Mouse (Mus musculus) CD8-positive naive resting alpha-beta T cell, adult 2 months (primary cell): ENCODE measurements at regions not wholly inside any gene's neighbourhood (a gene's known extent, or its start where the extent isn't known, plus 50 kb on each side); places are given as distances from the start of the nearest gene placed in this dataset.

ENCODE experiments used
- DNase-seq, 2 experiments: peaks; one replicate each; pipeline ENCODE4 v3.0.0; 2022; ENCODE audit warnings: low read depth in 2 of 2, low spot score in 2 of 2

DNA sequence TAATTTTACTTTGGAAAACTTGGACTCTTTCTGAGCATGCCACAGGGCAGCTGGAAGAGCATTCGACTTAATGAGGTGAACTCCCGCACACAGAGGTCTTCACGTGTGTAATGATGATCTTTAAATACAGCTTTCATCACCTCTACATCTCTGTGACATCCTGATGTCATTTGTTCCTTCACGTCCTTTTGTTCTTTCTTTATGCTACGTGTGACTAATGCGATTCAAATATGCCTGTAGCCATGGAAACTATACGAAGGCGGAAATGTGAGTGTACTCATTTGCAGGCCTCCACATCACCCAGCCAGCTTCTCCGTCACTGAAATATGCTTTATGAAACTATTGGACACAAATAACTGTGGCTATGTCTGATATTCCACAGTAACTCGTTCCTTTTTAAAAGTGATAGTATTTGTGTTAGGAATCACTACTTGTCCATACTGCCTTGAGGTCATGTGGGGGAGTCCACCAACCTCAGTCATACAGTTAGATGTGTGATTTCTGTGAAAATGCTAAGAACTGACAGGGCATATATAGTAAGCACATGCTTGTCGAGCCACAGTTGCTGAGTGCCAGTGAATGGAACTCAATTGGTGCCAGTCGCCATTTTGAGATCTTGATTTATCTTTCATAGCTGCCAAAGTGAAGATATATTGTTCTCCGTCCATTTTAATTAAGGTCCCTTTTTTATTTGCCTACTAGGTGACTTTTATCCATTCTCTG lies 145.9 kb downstream of the Plk2 start:
- DNase-seq: no peak

DNA sequence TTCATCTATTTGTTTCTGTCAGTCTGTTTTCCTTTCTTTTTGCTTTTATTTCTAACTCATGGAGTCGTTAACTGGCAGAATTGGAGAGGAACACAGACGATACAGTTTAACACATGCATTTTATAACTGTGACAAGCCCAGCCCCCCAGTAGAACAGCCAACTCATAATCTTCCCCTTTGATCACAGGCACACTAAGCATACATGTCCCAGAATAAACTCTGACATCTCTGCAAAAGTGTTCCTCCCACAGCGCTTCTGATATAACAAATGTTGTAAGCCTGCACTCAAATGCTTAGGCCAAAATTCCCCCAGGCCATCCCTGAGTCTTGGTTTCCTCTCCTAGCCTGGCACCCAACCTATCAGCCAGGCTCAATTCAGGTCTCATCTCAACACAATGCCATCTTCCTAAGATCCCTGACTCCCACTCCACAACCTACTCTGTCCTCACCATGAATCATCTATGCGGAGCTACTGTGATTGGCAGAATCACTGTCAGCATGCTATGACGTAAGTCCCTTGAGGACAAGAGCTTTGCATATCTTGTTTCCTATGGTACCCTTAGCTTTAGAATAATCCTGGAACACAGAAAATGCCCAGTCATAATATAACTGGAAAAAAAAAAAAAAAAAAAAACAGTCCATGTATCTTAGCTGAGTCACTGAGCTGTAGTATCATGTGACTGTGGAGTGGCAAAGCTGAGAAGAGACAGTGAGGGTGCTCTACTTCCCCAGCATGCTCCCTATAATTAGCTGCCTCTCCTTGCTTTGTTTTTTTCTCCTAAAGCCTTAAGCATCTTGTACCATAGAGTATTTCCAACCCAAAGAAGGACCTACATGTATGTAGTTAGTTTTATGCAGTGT lies 146.7 kb downstream of the Plk2 start:
- DNase-seq: no peak

DNA sequence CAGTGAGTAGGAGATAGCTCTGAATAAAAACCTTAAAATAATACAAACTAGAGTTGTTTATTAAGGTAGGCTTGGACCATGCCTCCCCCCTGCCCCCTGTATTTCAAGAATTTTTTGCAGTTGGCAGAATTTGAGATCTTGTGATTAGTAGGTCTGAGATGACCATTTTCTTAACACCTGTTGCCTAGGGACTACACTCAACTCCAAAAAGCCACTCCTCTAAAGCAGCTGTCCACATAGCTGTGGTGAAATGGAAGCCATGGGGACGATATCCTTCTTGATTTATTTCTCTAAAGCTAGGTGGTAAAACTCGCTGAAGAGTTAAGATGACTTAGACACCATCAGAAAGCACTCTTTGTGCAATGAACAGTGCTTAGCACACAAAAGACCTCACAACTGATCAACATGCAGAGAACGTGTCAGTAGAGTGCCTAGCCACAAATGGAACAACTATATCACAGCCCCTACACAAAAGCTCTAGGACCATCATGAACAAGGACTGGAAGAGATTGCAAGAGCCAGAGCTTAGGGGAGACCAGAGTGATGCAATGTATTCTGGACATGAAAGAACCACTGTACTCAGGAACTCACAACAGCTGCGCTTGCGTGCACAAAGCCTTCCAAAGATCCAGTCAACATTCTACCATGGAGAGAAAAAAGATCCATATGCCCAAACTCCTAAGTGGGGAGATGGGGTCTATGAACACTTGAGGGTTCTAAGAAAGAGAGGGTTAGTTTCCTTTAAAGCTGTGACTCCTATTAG lies 147.6 kb downstream of the Plk2 start:
- no peak for DNase-seq

DNA sequence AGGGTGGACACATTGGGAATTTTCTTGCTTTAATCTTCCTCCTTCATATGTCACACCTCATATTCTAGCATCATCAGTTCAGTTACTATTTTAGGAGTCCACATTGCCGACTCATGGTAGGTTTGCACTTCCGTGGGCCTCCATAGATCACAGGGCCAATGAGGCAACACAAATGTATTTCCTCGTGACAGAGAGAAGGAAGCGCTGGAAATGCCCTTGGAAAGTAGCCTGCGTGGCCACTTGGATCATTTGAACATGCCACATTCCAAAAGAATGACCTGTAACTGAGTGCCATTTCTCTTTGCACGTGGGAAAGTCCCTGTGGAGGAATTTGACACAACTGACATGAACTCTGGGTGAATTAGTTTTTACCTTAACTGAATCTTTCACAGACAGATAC lies 150.6 kb downstream of the Plk2 start:
- no peak for DNase-seq

DNA sequence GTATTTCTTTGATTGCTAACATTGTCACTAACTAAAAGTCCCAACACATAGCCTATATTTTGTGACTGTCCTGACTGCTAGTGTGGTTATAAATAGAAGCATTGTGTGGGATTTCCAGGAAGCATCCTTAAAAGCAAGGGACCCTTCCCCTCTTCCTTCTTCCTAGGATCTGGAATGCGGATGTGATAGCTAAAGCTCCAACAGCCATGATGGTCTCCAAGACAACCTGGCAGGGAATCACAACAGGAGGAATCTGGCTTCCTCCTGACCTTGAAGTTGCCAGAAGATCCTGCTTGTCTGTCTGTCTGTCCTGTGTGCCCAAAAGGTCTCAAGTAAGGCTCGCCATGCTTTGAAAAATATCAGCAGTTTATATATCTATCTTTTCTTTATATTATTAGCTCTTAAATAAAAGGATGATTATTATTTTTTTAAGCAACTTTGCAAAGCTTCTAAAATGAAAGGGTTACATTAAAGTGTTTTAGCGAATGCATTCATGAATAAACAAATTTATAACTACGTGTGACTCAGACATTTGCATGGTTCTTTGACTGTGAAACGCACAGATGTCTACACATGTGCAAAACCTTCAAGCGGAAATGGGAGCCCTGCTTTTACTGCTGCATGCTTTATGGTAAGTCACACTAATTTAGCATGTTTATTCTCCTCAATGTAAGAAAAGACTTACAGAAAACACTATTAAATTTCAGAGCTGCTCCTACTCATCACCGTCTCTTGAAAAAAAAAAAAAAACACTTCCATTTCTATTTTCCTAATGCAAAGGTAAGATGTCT lies 160.9 kb downstream of the Plk2 start:
- no peak for DNase-seq

GRCm38 (mm10) chr13:110556355-110557095 lies 161.7 kb downstream of the Plk2 start:
- DNase-seq: no peak

GRCm38 (mm10) chr13:110557930-110558727 lies 163.3 kb downstream of the Plk2 start:
- no peak for DNase-seq

DNA sequence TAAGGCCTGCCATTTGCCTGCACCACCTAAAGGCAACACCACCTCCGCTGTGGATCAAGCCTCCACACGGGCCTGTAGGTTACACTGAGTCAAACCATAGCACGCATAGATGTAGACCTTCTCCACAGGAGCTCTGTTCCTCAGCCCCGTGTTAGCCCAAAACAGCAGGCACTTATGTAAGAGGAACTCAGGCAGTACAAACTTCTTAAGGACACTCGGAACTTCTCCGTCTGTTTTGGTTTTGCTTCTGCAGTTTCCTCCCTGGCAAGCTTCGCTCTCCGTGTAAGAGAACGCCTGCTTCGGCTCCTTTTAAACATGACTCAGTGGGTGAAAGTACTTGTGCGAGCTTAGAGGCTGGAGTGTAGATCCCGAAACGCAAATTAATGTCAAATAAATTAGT lies 165.7 kb downstream of the Plk2 start:
- no peak for DNase-seq

DNA sequence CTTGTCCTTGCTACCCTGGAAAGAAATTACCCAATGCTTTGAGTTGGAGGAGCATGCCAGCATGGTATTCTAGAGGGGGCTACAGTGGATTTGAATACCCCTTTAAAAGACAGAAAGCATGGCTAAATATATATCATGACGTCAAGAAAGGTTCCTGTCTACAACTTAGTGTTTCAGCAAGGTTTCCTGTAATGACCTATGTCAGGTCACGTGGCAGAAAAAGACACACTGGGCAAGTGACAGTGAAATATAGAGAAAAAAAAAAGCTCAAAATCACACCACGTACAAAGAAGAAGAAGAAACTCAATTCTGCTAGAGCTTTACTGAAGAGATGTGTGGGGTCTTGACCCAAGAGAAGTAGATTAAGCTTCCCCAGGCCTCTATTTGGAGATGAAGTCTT lies 167.7 kb downstream of the Plk2 start:
- DNase-seq: no peak

DNA sequence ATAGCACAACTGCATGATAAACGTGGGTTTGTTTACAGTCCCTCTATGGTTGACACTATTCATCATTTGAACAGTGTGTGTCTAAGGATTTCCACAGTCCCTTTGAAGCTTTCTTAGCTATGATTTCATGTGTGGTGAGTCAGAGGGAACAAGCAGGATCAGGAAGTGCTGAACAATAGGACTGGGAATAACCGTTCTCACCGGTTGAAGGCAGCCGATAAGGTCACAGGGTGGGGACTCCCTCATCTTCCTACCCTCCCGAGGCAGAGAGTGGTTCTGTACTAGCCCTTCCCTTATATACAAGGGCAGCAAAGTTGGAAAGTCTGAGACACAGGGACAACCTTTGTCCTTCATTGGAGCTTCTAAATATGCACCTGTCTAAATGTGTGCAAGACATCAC lies 168.1 kb downstream of the Plk2 start:
- no peak for DNase-seq

- peak; percentile 42 for DNase-seq
Observed at GRCm38 (mm10) chr13:110563967-110564366, 169.1 kb downstream of the Plk2 start.

DNA sequence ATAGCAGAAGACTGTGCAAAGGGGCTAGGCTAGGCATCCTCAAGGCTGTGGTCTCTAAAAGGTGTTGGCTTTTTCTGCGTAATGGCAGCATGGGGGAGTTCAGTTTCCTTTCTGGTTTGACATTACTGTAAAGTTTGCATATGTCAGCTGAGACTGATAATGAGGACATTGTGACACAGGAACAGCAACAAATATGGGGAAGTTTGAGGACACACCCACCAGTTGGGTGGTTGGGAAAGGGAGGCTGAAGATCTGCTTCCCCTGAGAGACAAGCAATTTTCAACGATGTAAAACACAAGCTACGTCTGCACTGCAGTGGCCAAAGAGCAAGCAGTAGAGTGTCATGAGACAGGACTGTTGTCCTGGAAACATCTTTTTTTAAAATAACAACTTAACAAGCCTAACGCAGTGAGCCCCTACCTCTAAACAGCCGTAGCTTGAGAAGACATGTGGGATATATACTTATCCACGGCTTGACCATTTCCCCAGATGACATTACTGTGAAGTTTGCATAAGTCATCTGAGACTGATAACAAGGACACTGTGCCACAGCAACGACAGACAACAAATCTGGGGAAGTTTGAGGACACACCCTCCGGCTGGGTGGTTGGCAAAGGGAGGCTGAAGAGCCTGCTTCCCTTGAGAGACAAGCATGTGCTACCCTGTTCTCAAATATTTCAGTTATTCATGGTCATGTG lies 173.8 kb downstream of the Plk2 start:
- no peak for DNase-seq

GRCm38 (mm10) chr13:110569180-110569512 lies 174.3 kb downstream of the Plk2 start:
- no peak for DNase-seq

GRCm38 (mm10) chr13:110570386-110570785 lies 175.5 kb downstream of the Plk2 start:
- no peak for DNase-seq

GRCm38 (mm10) chr13:110573360-110574065 lies 178.7 kb downstream of the Plk2 start:
- no peak for DNase-seq

- DNase-seq: no peak
Observed at GRCm38 (mm10) chr13:110574764-110575471, 180.1 kb downstream of the Plk2 start.

- no peak for DNase-seq
Observed at GRCm38 (mm10) chr13:110578159-110578558, 183.3 kb downstream of the Plk2 start.

- no peak for DNase-seq
Observed at GRCm38 (mm10) chr13:110580166-110580565, 185.3 kb downstream of the Plk2 start.
